Mouse (Mus musculus): ENCODE measurements around the gene Cgref1. TPM values are rescaled to one million over a fixed set of nuclear protein-coding genes. Genes with fewer than 3 reads are reported as not detected.
A peak's percentile ranks its signal among the peaks of the same experiment; 100 is the strongest.

The Cgref1 gene
- total RNA-seq, 2 experiments from 2014 or later: 15.0 to 16.2 TPM

DNA sequence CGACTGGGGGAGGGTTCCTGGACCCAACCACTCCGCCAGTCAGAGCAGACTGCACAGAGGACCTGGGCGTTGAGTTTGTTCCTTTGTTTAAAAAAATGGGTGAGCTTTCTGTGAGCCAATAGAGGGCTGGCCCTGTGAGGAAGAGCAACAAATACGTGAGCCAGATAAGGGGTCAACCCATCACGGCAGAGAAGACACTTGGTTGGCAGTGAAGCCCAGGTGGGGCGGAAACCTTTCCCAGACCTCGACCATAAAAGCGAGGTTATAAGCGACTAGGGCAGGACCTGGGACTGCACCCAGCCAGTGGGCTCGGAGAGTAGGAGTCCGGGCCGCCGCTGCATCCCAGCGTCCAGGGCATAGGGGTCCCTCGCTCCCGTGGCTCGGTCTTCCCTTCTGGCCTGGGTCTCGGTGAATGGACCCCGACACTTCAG, 58.0 kb downstream of the Cgref1 start:
- peak in 1 of 2 experiments; percentile 55 for DNase-seq (ENCODE audit: low spot score in 2 of 2)

GRCm38 (mm10) chr5:30886731-30887130, 58.7 kb downstream of the Cgref1 start:
- DNase-seq (ENCODE audit: low spot score in 2 of 2): no peak

GRCm38 (mm10) chr5:30886209-30886608, 59.2 kb downstream of the Cgref1 start:
- no peak for DNase-seq (ENCODE audit: low spot score in 2 of 2)

Other genes starting within 250 kb of the Cgref1 start
- 10 to 100 TPM; 22.8 to 27.1 TPM for gene Dpysl5, start 234.0 kb downstream of the Cgref1 start, total RNA-seq (2021)
- 100 to 1,000 TPM; 216 to 227 TPM for gene Mapre3, start 130.9 kb downstream of the Cgref1 start, total RNA-seq (2021)
- 10 to 100 TPM; 63.6 to 63.7 TPM for gene Tmem214, start 77.6 kb downstream of the Cgref1 start, total RNA-seq (2021)
- 10 to 100 TPM; 11.5 to 13.3 TPM for gene Agbl5, start 56.9 kb downstream of the Cgref1 start, total RNA-seq (2021)
- gene Ost4, start 37.8 kb downstream of the Cgref1 start, total RNA-seq (2021): 10 to 100 TPM; 97.5 to 98.5 TPM
- 1 to 10 TPM; 1.9 TPM for gene Emilin1, start 32.2 kb downstream of the Cgref1 start, total RNA-seq (2021)
- gene Khk, start 24.2 kb downstream of the Cgref1 start, total RNA-seq (2021): 10 to 100 TPM; 14.8 to 16.3 TPM
- 100 to 1,000 TPM; 119 to 125 TPM for gene Preb, start 14.8 kb upstream of the Cgref1 start, total RNA-seq (2021)
- gene Tcf23, start 23.1 kb upstream of the Cgref1 start, total RNA-seq (2021): under 1 TPM; 0.12 to 0.30 TPM
- 10 to 100 TPM; 68.1 to 70.0 TPM for gene Atraid, start 102.7 kb upstream of the Cgref1 start, total RNA-seq (2021)
- gene Slc5a6, start 103.3 kb upstream of the Cgref1 start, total RNA-seq (2021): 10 to 100 TPM; 14.9 to 17.6 TPM
- gene Cad, start 109.2 kb upstream of the Cgref1 start, total RNA-seq (2021): 10 to 100 TPM; 20.0 to 20.9 TPM
- gene Dnajc5g, start 160.7 kb upstream of the Cgref1 start, total RNA-seq (2021): not detected
- 10 to 100 TPM; 84.1 to 93.8 TPM for gene Slc30a3, start 162.6 kb upstream of the Cgref1 start, total RNA-seq (2021)
- not detected for gene Trim54, start 171.1 kb upstream of the Cgref1 start, total RNA-seq (2021)
- not detected for gene Ucn, start 193.2 kb upstream of the Cgref1 start, total RNA-seq (2021)
- 10 to 100 TPM; 57.4 to 61.8 TPM for gene Mpv17, start 208.7 kb upstream of the Cgref1 start, total RNA-seq (2021)
- 1 to 10 TPM; 3.6 to 3.8 TPM for gene Gm29609, start 234.3 kb upstream of the Cgref1 start, total RNA-seq (2021)
- gene Gtf3c2, start 234.6 kb upstream of the Cgref1 start, total RNA-seq (2021): 10 to 100 TPM; 57.7 to 60.9 TPM
- 10 to 100 TPM; 75.2 to 81.6 TPM for gene Snx17, start 247.6 kb upstream of the Cgref1 start, total RNA-seq (2021)
- 10 to 100 TPM; 39.0 to 39.5 TPM for gene Eif2b4, start 247.8 kb upstream of the Cgref1 start, total RNA-seq (2021)

All from layer of hippocampus, adult 18-20 months (tissue).